Mouse (Mus musculus) adrenal gland, adult 8-10 months (tissue): ENCODE data around the gene Acaca. TPM values are rescaled to one million over a fixed set of nuclear protein-coding genes. Genes with fewer than 3 reads are reported as not detected.
"Not testable (repeated sequence)": the region's sequence is repeated elsewhere in the genome, so short reads cannot be mapped to it uniquely, and the experiment has no call there.

ENCODE experiments used
- DNase-seq: peaks from one replicate; pipeline ENCODE4 v3.0.0; 2022
- total RNA-seq, 4 experiments: library from RNA; stranded (reverse); gene quantifications; 2 replicates each; pipeline ENCODE4 v1.2.4; 2022

Gene Acaca
- total RNA-seq, 4 experiments from 2014 or later = 81.4 to 339 (median 190) TPM

DNA sequence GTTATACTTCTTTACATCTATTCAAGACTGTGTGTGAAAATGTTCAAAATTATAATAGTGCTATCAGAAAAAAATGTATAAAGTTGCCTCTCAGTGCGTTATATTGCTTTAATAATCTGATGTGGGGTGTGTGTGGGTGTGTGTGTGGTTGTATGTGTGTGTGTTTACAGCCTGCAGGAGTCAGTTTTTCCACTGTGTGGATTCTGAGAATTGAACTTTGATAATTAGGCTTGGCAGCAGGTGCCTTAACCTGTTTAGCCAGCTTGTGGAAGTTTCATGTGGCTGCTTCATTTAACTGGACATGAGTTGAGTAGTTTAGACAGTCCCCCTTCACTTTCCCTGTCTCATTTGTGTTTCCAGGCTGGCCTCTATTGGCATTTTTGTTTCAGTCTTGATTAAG lies 117.9 kb downstream of the Acaca start:
- DNase-seq = no peak

DNA sequence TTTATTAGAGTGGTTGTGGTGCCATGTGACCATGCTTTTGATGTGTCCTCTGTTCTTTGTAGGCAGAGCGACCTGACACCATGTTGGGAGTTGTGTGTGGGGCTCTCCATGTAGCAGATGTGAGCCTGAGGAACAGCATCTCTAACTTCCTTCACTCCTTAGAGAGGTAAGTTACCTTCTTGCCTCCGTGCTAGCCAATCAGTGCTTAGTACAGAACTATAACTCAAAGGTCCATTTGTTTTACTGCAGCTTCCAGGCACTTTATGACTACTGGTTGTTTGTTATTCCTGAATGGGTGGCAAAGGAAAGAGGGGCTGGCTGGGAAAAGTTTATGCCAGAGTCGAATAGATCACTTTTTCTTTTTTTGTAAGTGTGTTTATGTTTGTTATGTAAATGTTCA lies 121.7 kb downstream of the Acaca start:
- DNase-seq = no peak

DNA sequence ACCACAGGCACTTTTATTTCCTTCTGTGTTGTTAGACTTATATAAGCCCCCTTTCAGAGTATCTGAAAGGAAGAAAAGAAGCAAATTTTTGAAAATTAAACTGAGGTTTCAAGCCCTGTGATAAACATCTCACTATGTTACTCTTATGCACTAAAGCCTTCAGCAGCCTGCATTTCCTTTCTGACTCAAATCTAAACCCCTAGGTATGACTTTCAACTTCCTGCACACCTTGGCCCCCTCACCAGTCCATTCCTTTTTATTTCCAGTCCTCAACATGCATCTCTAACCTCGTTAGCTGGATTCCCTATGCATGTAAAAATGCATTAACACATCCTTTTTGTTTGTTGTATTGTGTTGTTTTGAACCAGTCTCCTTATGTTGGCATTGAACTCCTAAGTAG lies 123.0 kb downstream of the Acaca start:
- no peak for DNase-seq

DNA sequence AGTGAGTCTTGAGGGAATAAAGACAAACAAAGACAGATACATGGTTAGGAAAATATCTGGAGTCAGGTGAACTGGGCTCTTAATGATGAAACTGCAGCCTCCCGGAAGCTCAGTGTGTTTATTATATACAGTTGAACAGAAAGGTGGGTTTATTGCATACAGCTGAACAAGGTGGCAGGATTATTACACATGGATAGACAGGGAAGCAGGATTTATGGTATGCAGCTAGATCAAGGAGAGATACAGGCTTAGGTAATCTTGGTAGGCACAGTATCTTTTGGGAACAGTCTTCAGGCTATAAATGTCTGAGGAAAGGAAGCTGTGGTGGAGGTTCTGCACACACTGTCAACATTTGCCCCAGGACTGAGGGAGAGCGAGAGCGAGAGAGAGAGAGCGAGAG lies 126.4 kb downstream of the Acaca start:
- no peak for DNase-seq

DNA sequence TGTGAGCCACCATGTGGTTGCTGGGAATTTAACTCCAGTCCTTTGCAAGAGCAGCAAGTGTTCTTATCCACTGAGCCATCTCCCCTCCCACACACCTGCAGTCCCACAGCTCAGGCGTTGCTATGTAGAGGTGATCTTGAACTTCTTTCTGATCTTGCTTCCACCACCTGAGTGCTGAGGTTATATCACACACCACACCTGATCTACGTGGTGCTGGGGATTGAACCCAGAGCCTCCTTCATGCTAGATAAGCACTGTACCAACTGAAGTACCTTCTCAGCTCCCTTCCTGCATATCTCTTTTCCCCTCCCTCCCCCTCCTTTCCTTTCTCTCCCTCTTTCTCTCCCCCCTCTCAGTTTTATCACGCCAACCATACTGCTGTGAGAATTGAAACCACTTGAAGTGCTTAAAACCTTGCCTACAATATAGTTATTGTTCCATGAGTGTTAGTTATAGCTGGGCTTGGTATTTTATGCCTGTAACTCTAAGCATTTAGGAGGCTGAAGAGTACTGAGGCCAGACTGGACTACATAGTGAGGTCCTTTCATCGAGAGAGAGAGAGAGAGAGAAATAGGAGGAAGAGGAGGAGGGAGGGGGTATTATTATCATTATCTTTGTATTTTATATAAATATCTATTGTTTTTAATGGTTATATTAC lies 128.7 kb downstream of the Acaca start:
- DNase-seq = no peak

DNA sequence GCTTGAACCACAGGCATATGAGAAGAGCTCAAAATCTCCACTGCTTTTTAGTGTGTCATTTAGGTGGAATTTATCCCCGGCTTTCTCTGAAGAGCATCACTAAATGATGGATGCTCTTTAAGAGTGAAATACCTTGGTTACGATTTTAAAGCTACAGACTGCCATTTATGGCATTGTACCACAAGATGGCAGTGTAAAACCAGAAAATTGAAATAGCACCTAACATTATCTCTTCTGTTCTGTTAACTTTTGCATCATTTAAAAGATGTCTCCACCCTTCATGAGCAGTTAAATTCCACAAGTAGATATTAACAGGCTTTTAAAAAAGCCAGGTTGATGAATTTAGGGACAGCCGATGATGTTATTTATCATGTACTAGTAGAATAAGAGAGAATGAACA lies 135.0 kb downstream of the Acaca start:
- no peak for DNase-seq

DNA sequence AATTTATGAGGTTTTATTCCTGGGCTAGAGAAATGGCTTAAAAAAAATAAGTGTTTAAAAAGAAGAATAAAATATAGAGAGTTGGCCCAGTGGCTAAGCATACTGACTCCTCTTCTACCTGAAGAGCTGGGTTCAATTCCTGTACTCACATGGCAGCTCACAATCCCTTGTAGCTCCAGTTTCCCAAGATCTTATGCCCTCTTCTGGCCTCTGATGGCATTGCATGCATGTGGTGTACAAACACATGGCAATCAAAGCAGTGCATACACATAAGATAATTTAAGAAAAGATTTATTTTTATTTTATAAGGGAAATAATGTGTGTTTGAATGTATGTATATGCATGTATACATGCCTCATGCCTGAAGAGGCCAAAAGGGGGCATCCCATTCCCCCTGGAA lies 138.6 kb downstream of the Acaca start:
- no peak for DNase-seq

DNA sequence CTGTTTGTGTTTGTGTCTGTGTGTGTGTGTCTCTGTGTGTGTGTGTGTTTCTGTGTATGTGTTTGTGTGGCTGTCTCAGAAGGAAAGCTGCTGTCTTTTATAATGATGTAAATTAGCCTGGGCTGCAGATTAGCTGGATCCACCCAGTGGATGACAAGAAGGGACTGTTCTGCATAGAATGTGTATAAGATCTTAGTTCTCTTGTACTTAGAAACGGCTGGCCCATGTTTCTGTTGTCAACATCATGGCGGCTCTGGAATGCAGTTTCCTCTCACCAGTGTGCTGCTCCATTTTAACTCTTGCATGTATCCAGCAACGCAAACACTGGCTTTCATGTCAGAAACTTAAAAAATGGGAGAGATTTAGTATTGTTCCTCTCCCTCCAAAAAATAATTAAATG lies 141.0 kb downstream of the Acaca start:
- DNase-seq = no peak

DNA sequence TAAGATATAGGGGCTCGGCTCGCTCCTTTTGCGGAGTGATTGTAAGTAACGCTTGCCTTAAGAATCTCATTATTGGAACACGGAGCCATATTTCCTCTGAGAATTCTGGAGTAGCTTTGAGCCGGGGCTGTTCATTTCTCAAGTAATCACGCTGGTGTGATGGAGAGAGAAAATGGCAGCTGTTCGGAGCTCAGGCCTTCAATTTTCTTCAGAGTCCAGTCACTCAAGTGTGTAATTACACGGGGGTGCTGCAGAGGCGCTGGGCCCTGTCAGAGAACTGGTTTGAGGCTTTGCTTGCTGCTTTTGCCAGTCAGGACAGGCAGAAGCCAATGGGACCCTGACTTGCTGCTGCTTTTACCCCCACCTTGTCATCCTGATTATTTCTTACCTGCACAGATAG lies 142.5 kb downstream of the Acaca start:
- DNase-seq = no peak

DNA sequence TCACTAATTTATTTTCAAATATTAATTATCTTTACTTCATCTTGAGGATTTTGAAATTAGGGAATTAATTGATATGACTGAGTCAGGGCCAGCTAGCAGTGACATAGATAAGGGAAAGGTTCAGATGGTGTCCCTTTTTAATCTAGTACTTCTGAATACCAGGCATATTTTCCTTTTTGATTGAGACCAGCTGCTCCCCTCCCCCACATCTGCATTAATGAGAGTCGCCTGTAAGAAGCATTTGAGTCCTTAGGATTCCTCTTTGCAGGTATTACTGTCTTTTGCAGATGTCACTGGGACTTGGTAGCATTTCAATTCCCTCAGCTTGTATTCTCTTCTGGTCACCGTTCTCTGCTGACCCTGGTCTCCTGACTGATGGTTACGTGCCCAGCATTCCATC lies 143.1 kb downstream of the Acaca start:
- DNase-seq = no peak

DNA sequence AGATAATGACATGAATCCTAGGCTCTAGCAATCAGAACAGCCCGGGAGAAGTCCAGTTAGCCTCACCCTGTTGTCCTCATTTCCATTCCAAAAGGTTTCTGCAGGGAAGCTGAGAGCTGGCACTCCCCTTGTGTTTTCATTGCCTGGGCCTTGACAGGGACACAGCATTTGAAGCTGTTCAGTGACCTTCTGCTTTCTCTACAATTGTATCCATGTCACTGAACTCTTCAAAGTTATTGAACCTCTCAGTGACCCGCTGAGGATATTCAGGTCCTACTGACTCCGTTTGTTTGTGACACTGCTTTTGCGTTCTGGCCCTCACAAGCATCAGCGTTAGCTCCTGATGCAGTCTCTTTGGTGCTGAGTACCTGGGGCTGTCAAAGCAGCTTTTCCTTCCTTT lies 147.5 kb downstream of the Acaca start:
- DNase-seq = no peak

DNA sequence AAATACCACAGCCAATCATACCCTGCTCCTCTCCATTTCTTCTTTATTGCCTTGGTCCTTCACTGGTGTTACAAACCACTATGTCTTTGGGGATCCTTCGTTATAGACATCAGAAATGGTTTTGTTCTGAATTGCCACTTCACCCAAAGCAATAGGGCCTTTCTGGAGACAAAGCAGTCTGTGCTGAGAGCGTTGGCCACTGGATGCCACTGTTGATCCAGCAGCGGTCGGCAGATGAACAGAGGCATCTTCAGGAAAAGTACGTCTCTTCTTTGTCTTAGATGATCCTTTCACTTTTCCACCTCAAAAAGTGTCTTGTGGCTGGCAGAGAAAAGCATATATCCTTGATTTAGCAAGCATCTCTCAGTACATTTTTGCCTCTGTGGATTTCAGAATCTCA lies 151.8 kb downstream of the Acaca start:
- DNase-seq = no peak

DNA sequence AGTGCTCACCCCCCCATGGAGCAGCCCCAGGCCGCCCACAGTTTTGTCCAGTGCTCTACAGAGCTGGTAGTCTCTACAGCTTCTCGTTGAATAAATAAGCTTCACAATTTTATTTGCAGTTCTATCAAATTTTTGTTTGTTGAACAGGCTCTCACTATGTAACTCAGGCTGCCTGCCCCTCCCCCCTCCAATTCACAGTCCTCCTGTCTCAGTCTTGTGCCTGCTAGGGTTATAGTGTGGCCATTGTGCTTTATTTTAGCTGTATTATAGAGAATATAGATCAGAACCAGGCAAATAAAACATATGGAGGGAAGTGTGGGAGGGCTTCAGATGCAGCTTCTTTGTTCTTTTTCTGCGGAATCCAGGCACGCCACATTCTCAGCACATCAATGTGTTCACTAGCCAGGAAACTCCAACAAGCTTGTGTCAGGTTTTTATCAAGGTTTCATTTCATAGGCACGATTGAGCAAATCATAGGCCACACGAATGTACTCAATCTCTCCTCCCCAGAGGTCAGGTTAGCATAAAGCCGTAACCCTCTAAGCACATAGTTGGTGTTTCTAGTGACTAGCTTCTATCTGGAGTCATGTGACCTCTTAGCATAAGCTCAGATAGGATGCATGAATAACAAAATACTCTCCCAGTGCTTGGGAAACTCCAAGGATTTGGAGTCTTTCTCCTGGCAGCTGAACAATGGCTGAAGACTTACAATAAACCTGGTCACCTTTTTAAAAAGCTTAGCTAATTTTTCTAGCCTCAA lies 153.7 kb downstream of the Acaca start:
- no peak for DNase-seq

DNA sequence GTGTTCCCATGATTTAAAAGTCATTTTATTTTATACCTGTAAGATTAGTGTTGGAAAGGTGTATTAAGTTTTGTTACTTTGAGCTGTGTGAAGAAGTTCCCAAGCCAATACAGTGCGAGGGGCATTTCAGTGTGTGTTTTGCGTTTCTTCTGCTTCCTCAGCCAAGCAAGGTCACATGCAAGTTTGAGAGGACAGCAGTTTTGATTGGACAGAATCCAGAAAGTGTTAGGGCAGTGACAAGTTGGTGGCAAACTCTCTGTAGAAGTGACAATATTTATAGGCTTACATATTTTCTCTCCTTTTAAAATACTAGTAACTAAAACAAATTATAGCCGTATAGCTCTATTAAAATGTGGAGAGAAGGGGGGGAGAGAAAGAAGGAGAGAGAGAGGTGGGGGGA lies 161.3 kb downstream of the Acaca start:
- DNase-seq = no peak

DNA sequence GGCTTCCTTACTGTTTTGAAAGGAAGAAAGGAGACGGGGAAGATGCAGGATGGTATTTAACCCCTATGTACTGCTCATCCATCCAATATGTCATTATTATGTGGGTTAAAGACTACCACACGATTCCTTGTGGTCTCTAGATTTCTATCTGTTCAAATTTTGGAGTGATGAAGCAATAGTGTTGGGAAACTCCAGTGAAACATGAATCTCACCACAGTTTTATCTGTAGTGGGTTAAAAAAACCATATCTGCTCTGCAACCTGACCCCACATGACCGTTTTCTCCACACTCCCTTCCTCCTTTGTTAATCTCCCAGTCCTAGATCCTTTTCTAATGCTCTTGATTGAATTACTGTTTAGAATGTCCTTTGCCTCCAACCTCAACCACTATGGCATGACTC lies 163.1 kb downstream of the Acaca start:
- DNase-seq = no peak

DNA sequence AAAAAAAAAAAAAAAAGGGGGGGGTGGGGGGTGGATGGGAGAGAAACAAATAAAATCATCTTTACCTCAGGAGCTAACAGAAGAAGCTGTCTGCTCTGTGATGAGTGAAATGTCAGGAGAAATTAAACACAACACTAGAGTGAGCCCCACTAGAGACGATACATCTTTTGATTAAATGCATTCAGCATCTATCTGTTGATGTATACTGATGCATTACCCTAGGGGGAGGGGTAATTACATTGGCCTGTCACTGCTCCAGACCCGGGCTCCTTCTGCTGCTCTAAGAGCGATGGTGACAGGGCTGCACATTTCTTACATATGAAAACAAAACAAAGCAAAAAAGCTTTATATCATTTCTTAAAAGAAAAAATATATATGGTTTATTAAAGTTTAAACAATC lies 163.8 kb downstream of the Acaca start:
- DNase-seq = no peak

DNA sequence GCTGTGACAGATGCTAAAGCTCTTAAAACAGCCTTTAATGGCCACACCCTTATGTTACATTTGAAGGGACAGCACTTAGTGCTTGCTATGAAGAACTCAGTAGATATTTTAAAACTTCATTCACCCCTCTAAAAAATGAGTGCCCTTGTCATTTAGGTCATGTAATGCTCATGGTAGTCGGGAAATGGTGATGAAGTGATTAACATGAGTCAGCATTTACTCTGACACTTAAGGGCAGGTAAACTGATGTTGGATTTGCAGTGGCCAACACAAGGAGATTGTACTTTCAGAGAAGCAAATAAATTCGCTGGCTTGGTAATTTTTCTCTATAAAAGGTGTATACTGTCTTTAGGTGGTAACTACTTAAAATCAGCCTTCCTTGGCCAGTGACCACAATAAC lies 166.9 kb downstream of the Acaca start:
- DNase-seq = no peak

DNA sequence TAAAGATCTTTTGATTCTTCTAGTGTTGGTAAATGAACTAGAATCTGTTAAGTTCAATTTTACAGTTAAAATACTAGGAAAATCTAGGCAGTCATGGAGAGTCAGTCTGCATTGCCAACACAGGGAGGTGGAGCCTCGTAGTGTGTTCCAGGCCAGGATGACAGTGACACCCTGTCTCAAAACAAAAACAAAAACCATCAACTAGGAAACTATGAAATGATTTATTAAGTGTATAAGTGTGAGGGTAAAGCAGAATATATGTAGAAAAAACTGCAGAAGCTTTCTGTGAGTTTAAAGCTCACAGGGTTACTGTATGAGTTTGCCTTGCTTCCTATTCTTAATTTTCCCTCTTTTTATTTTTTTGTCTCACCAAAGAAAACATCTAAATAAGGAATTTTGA lies 176.0 kb downstream of the Acaca start:
- DNase-seq = no peak

DNA sequence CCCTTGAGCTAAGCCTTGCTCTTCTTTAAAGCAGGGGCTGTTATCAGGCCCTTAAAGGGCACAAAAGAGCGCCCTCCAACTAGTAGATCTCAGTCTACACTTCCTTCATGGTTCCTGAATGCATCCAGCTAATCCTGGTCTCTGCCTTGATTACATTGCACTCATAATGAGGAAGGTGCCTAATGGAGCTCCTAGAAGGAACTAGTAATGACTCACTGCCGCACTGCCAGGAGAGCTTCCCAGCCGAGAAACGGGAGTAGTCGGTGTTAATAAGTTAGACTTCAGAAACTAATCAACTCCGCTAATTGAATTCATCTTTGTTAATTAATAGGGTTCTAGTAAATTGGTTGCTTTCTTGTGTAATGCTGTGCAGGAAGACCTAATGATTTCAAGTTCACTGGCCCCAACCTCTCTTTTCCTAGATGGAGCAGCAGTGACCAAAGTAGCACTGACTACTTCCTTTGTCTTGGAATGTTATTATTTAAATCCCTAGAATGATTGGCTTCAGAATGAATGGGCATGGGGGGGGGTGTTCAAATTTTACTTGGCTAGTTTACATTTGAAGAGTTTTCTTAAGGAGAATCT lies 176.8 kb downstream of the Acaca start:
- no peak for DNase-seq

DNA sequence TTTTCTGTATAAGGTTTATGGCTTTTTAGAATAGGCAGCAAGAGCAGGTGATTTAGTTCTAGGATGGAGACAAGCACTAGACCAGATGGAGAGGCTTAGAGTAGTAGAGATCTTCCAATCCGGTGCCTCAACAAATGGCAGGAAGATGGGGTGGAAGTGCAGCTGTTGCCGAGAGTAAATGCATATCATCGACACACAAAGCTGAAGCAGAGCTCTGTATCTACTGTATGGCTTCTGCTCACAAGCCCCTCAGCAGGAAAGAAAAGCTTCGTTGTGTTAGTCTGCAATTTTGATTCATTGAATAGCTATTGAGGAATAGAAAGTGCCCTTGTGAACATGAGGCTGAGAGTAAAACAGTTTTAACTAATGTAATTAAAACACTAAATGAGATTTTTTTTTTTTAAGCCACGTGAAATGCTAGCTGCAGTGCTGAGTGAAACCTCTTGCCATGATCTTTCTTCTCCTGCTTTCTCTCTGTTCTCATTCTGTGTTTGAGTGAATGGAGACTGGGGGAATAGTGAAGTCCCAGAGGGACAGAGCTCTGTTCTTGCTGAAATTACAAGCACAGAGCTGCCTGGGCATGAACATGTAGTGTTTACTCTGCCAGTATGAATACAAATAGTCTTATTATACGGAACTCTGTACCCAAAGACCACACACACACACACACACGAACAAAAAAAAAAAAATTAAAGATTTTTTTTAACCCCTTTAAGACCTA lies 194.7 kb downstream of the Acaca start:
- DNase-seq = no peak

DNA sequence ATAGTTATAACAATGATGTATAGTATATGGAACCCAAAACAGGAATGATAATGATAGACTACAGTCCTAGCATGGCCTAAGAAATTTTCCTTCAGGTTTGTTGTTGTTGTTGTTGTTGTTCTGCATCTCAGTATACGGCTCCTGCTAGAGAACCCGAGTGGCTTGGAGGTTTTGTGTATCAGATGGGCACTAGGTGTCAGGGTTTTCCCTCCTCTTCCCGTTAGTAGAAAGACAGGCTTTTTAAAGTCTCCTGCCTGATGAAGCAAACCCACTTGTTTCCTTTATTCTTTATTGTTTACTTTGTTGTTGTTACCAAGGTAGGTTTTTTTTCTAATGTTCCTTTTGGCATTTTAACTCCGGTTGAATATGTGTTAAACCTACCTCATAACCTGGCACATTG lies 197.6 kb downstream of the Acaca start:
- DNase-seq = no peak

DNA sequence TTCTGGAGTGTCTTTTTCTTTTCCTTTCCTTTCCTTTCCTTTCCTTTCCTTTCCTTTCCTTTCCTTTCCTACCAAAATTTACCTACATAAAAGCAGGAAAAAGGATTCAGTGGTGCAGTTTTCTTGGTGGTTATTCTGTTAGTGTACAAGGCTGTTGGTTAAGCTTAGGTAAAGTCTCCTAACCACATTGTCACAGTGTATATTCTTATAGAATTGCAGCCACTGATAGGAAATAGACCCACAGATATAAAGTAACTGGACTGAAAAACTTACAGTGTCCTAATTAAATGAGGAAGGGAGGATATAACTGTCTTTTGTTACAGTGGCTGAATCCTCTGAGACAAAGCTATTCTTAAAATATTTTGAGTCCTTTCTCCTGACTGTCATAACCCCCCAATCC lies 202.9 kb downstream of the Acaca start:
- DNase-seq = no peak

DNA sequence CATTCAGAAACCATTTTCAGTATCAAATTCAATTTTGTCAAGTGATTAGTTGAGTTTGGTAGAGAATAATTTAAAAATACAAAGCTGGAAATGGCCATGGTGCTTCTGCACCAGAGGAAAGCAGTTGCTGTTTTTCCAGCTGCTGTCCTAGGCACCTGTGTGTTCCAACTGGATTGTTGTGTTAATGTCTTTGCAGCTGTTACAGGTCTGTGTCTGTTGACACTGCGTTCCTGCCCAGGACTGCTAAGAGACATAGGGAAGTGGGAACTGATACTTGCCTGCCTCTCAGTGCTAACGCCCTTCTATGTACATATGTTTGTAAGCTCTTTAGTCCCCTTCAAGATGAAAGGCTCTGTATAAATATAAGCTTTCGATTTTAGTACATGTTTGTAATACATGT lies 203.4 kb downstream of the Acaca start:
- no peak for DNase-seq

DNA sequence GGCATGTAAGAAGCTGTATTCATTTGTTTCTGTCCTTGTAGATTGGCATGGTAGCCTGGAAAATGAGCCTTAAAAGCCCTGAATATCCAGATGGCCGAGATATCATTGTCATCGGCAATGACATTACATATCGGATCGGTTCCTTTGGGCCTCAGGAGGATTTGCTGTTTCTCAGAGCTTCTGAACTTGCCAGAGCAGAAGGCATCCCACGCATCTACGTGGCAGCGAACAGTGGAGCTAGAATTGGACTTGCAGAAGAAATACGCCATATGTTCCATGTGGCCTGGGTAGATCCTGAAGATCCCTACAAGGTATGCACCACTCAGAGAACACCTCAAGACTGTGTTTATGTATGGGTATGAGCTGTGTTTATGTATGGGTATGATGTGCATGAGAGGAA lies 208.8 kb downstream of the Acaca start:
- not testable (repeated sequence) for DNase-seq
